Mouse (Mus musculus) spleen, adult 2 months (tissue): ENCODE data around the gene Tns3.

ENCODE experiments used
- CTCF ChIP-seq: fragments of 200-500 bp; IDR thresholded peaks from 2 replicates; pipeline ENCODE4 v1.5.1; 2011; ENCODE audit warnings: mild to moderate bottlenecking, inconsistent platforms; ENCODE audit not compliant: insufficient read depth, insufficient read length, insufficient replicate concordance; ENCODE audit errors: extremely low read depth
- POLR2A ChIP-seq: fragments of 200-500 bp; IDR thresholded peaks from 2 replicates; pipeline ENCODE4 v1.6.1; 2011; ENCODE audit warnings: low read depth, low read length, inconsistent platforms

DNA sequence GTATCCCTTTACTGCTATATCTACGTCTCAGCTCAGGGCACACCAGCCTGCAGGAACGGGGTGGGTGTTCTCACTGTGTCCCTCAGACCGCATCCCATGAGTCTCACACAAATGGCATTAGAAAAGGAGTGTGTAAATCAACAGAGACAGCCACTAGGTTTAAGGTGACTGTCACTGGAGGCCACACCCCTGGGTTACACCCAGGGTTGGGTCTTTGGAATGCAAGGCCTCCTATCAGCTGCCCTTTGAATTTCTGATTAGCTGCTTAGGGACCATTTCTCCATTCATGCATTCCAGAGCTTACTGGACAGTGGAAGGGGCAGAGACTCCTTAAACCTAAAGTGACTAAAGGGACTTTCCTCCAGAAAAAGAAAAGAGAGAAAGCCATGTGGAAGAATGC lies 28.6 kb downstream of the Tns3 start:
- TF ChIP-seq CTCF (no peak), POLR2A (no peak)
